Mouse (Mus musculus): ENCODE measurements around the gene Palm2.

DNA sequence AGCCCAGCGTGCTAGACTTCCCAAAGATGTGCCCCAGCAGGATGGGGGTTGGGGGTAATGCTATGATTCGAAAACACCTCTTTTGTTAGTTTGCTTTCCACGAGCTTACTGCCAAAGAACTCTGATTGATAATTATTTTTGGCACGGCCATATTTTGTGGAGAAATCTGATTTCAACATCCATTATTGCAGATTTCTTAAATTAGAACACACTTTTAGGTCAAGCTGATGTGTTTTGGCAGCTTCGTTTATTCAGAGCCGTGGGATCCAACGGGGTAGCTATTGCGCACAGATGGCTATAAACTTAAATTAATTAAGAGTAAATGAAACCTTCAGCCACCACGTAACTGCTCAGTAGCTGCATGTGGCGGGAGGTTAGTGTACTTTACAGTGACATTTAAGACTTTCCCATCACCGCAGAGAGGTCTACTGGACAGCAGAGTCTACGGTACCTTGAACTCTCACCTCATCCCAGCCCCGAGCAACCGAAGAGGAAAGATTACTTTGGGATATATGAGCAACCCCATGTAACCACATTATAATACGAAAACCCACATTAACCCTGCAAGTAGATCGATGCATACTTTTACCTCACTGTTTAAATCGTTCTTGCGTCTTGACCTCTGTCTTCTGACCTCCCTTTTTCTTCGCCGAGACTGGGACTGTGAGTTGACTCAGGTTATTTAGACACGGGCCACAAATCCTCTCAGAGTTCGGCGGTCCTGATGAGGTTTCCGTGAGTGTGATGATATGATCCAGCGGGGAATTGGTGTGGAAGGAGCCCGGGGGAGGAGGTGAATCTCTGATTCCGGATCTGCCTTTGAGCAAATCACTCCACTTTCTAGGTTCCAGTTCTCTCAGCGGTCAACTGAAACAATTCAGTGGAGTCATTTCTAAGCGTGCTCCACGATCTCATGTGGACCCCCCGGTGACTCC, 80.2 kb downstream of the Palm2 start:
- TF ChIP-seq CTCF (IDR thresholded peaks at IDR 0.05; ENCODE audit: insufficient read depth, low read depth, low read length) (no peak), POLR2A (IDR thresholded peaks at IDR 0.05; ENCODE audit: insufficient read depth, low read depth, low read length) (no peak)

Measured in olfactory bulb, adult 2 months (tissue).